Mouse (Mus musculus): Measurements from ENCODE around the gene Ccdc122.

DNA sequence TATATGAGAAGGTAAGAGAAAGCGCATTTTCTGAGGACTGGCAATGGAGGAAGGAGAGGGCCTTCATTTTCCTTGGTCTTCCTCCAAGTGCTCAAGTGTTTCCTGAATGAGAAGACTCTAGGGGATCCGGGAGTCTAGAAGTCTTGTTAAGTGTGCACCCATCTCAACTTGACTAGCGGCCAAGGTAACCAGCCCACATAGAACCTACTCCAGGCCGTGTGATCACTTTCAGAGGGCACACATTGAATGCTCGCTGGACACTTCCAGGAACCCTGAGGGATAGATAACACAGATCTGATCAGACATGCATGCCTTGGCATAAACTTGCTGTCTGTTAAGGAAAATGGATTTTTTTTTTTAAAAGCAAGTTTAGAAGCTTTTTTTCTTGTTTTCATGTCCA lies 758 bp downstream of the Ccdc122 start:
- TF ChIP-seq CTCF (IDR thresholded peaks at IDR 0.05; ENCODE audit: low read depth, low read length): no peak
- TF ChIP-seq POLR2A (IDR thresholded peaks at IDR 0.05; ENCODE audit: borderline replicate concordance, low read depth, low read length): no peak
